Mouse (Mus musculus): ENCODE data around the gene Gfi1b. TPM values are rescaled to one million over a fixed set of nuclear protein-coding genes. Genes with fewer than 3 reads are reported as not detected.

Gene Gfi1b
- total RNA-seq, 2 experiments from 2014 or later = not detected

DNA sequence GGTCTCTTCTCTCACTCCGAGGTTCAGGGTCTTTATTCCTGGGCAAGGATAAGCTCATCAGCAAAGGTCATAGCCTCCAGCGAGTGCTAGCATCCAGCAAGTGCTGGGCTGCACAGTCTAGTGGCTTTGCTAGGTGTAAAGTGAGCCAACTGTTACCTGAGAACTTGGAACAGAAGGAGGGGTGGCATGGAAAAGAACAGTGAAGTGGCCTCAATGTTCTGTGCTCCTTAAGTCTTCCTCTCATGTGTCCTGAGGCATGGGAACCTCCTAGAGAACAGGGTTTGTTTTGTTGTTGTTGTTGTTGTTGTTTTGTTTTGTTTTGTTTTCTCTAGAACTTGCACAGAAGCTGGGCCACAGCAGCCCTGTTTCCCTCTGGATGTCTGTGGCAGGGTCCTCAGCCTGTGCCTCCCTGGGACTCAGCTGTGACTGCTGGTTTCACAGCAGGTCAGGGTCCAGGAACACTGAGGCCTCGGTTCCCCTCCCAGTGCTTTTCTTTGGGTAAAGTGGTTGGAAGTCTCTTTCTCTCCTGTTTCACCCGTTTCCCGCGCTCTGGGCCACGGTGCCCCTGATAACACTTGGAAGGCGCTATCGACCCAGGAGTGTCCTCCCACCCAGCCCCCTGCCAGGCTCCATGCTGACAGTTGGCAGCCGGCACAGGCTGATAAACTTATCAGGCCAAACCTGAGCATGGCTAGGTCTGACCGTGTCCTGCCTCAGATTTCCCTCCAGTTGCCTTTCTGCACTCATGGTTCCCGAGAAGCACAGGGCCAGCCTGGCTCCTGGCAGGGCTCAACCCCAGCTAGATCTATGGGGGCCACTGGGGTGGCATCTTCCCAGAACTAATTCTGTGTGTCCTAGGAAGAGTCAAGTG, 19.8 kb downstream of the Gfi1b start:
- DNase-seq (ENCODE audit: extremely low spot score in 1 of 2, low spot score in 1 of 2) = no peak

DNA sequence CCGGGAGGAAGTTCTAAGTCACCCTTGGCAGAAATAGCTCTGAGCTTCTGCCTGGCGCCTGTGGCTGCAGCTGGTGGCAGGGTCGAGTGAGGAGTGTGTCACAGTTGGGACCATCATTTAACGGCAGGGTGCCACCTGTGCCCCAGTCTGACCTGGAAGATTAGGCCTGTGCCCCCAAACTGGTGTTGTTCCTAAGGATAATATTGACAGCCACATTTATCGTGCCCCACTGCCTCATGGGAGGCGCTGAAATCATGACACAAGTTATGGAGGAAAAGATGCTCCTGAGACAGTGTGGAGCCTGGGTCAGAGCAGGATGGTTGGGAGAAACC, 22.2 kb downstream of the Gfi1b start:
- DNase-seq (ENCODE audit: extremely low spot score in 1 of 2, low spot score in 1 of 2) = no peak

DNA sequence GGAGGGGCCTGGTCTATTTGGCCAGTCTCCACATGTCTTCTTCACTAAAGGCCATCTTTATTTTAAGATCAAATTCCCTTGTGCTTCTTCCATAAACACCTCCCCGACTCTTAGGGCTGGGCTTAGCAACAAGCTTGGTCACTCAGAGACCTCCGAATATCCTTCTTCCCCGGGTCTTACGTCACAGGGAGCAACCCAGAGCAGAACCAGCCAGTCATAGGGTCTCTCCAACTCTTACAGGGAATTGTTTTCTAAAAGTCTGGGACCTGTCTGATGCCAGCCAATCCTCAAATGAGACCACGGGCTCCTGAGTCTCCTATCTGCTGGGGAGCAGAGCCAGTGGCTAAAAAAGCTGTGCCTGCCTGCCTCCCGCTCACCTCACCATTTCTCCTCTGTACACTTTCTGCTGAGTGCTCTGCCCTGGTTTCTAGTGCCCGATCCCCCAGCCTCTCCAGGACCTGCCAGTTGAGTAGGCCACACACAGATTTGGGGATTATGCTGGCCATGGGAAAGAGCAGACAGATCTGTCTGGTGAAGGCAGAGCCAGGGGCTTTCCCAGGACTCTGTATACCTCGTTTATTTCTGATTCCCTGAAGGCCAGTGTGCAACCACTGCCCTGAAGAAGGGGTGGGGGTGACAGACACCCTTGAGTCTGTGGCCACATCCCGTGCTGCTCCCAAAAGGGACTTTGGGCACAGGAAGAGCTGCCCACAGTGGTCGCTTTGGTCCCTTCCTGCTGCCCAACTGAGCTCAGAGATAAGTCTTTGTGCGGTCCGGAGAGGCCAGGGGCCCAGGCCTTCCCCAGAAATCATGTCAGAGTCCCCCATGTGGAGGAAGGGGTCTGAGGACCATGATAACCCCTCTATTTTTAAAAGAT, 22.9 kb downstream of the Gfi1b start:
- no peak for DNase-seq (ENCODE audit: extremely low spot score in 1 of 2, low spot score in 1 of 2)

DNA sequence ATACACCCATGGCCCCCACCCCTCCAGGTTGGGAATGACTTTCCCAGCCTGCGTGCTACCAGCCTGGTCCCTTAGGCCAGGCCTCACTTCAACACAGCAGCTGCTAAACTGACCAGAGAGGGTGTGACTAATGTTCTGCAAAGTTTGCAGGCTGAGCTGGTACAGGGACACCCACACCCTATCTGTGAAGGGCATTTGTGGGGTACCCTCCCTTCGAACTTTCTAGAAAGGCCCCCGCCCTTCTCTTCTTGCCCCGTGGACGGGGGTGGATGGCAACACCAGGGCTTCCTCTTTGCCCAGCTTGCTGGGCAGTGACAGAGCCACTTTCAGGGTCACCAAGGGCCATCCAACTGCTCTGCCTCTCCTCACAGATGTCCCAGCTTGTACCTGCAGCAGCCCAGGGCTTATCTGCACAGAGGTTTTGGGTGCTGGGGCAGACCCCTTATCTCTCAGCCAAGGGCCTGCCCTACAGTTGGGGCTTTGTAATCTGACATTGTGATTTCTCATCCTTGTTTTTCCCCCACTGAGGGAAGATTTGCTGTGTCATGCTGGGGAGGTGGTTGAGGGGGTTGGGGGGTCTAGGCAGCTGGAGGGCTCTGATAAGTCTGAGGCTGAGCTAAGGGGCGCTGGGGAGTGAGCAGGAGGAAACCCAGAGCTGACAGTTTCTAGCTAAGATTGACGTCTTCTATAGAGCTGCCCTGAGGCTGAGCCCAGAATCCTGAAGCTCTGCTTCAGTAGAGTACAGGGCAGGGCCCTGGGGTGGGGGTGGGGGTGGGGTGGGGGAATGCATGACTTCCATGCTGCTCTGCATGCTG, 23.8 kb downstream of the Gfi1b start:
- no peak for DNase-seq (ENCODE audit: extremely low spot score in 1 of 2, low spot score in 1 of 2)

DNA sequence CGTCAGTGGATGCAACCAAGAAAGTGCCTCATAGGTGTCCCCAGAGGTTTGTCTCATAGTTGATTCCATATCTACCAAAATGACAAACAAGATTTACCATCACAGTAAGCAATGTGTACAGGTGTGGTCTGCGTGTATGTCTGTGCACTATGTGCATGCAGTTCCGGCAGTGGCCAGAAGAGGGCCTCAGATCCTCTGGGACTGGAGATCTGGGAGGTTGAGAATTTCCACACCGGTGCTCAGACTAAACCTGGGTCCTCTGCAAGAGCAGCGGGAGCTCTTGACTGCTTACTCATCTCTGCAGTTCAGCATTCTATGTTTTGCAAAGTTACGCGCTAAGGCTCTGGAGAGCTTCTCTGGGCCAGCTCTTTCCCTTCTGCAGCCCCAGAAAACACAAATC, 24.8 kb downstream of the Gfi1b start:
- no peak for DNase-seq (ENCODE audit: extremely low spot score in 1 of 2, low spot score in 1 of 2)

DNA sequence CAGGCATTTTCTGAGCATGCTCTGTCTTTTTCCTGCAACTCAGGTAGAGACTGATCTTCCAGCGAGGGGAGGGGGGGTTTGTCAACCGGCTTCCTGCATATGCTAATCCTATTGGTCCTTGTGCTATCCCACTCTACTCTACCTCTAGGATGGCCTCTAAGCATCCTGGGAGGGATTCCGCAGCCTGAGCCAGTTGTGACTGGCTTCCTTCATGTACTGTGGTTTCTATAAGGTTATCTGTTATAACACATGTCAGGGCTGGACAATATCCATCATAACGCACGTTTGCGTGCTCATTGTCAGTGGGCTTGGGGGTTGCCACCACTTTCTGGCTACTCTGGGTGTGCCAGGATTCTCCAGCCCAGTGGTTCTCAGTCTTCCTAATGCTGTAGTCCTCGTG, 25.8 kb downstream of the Gfi1b start:
- no peak for DNase-seq (ENCODE audit: extremely low spot score in 1 of 2, low spot score in 1 of 2)

DNA sequence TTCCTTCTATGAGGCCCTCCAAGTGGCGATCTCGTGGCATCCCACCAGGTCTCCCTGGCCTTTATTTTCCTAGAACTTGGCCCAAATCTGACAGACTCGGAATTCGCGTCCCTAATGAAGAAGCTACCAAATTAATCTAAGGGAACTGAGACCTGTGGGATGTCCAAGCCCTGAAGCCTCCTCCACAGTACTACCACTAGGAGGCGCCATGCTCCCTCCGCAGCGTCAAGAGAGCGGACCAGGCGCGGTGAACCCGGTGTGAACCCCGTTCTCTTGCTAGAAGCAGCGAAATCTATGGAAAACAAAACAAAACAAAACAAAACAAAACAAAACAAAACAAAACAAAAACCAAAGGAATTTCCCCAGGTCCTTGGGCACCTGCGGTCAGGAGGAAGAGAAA, 29.0 kb downstream of the Gfi1b start:
- DNase-seq (ENCODE audit: extremely low spot score in 1 of 2, low spot score in 1 of 2) = peak in 1 of 2 experiments; percentile 57

DNA sequence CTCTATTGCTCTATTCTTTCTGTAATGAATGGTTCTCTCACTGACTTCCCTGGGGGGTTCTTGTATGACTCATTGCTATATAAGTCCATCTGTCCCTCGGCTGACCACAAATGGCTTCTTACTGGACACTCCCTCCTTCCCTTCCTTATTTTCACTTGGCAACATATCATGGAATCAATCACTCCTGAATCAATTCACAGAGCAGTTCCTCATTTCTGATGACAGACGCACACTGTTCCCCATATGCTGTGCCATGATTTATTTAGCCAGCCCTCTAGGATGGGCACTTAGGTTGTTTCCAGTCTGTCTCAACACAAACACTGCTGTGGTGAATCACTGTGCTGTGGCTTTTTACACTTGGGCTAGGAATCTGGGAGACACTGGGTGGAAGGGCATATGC, 30.3 kb downstream of the Gfi1b start:
- no peak for DNase-seq (ENCODE audit: extremely low spot score in 1 of 2, low spot score in 1 of 2)

DNA sequence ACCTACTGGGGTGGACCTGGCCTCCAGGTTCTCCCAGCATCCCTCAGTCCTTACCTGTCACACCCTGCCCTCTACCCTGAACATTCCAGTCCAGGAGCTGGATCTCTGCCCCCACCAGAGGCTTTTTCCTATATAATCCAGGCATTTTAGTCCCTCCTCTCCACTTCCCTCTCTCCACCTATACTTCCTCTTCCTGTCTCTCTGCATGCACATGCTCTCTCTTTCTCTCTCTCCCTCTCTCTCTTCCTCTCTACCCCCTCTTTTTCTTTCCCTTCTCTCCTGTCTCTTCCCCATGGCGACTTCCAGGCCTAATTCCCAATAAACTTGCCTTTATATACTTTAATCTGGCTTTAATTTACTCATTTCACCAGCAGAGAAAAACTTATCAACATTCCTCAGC, 33.2 kb downstream of the Gfi1b start:
- no peak for DNase-seq (ENCODE audit: extremely low spot score in 1 of 2, low spot score in 1 of 2)

DNA sequence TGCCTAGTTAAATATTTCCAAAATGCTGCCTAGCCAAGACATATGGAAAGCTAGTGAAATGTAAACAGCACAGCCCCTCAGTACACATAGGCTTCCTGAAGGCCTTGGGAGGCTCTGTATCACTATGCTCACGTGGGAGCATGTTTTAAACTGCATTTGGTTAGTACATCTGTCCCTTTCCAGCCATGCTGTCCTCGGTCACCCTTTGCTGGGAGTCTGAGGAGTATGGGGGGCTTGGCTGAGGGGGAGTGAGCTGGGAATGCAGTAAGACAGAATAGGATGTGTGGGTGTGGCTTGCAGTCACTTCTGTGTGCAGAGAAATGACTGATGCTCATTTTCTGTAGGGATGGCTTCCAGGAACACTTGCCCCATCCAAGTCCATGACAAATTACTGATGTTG, 36.1 kb downstream of the Gfi1b start:
- no peak for DNase-seq (ENCODE audit: extremely low spot score in 1 of 2, low spot score in 1 of 2)

DNA sequence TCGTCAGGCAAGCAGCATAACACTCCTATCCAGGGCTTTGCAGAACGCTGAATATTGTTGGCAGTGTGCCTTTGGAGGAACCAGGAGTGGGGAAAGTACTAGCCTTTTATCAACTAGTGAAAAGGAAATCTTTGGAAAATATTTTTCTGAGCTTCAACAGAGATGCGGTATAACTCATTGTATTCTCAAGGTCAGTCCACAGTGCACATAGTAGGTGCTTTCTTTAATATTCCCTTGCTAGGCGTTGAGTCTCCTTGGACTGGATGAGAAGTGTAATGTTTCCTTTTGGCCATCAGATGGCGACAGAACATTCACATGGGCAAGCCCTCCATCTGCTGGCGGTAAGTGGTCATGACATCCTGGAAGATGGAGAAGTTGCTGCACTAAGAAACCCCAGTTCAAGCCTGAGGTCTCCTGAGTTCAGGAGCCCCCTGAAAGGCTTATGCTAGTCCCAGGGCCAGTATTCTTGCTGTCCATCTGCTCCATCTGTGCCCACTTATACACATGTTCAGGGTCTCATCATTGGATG, 36.7 kb downstream of the Gfi1b start:
- peak in 1 of 2 experiments; percentile 73 for DNase-seq (ENCODE audit: extremely low spot score in 1 of 2, low spot score in 1 of 2)

DNA sequence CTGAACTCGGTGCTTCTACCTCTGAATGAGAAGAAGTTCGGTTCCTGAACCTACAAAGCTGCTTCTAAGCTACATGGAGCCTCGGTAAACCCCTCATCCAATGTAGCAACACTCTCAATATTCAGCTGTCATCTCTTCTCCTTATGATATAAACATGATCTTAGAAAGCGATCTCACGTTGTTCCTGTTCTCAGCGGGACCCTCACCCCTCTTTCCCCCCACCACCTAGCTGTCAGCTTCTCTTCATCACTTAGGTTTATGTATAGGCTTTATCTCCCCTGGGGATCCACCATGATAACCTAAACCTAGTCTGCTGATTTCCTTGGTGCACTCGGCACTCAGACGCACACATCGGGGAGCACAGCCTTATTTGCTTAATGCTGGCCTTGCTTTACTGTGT, 38.1 kb downstream of the Gfi1b start, which contains the start of gene Gtf3c5:
Gtf3c5 (minus strand) TSS at position 101 of the 400 bp plus-strand sequence.
- no peak for DNase-seq (ENCODE audit: extremely low spot score in 1 of 2, low spot score in 1 of 2)

DNA sequence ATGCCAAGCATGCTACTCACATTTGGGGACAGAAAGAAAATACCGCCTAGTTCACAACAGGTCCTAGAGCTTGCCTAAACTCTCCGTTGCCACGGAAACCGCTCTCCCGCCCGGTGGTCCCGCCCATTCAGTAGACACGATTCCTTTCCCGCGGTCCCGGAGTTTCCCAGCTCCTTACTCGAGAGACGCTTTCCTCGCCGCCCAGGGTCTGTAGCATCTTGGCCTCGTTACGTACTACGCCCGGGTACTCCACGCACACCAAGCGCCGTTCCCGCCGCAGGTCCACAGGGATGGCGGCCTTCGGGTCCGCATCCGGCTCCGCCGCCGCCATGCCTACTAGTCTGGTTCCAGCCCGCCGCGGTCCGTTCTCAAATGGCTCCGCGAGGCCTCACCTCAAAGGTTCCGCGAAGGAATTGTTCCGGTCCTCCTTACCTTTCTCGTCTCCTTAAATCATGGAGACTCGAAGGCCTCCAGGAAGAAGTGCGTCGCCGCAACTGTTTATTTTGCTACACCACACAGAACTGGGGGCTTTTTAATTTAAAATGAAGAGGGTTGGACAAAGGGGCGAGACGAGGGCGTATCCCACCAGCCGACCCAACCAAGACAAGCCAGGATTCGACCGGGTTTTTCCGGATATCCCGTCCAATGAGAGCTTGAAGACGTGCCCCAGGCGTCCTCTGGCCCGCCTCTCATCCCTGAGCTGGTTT, 39.0 kb downstream of the Gfi1b start:
- DNase-seq (ENCODE audit: extremely low spot score in 1 of 2, low spot score in 1 of 2) = peak; percentile 90 to 92

DNA sequence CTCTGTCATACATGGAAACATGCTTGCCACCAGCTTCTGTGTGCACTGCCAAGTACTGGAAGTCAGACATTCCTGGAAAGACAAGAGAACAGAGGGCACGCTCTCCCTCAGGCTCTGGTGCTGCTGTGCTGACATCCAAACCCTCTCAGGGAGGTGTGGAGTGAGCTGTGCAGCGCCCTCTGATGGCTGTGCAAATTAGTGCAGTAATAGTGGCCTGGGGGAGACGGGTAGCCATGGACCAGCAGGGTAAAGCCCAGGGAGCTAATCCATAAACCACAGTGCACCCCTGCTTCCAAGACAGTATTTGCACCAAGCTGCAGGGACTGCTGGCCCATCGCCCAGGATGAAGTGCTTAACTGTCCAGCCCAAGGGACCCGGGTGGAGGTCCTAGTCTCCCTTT, 43.8 kb downstream of the Gfi1b start:
- DNase-seq (ENCODE audit: extremely low spot score in 1 of 2, low spot score in 1 of 2) = peak in 1 of 2 experiments; percentile 54

DNA sequence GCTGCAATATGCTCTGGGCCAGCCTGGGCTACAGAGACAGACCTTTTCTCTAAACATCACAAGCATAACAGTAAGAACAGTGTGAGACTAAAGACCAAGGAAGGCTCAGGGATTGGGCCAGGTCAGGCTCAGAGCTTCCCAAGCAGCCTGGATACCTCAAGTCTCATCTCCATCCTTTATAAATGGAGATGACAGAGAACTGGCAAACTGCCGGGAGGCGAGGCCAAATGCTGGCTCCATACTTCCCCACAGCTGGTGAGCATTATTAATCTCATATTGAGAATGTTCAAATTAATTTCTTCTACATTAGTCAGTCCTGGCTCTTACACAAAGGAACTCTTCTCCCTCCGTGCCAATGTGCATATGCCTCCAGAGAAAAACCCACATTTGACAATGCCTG, 45.0 kb downstream of the Gfi1b start:
- peak in 1 of 2 experiments; percentile 39 for DNase-seq (ENCODE audit: extremely low spot score in 1 of 2, low spot score in 1 of 2)

DNA sequence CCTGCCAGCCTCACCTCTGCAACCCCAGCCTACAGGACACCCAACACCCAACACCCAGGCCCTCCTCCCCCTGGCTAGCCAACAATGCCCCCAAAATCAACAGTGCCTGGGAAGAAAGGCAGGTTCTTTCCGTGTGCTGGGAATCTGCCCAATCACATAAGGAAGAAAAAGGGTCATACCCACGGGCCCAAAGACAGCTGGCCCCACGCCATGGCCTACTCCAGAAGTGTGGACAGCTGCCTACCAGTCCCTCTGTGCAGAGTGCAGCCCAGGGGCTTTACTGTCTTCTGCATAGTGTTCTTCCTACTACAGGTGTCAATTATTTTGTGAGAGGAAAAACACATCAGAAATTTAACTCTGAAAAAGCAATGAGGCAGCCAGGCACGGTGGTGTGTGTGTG, 46.4 kb downstream of the Gfi1b start:
- DNase-seq (ENCODE audit: extremely low spot score in 1 of 2, low spot score in 1 of 2) = no peak

DNA sequence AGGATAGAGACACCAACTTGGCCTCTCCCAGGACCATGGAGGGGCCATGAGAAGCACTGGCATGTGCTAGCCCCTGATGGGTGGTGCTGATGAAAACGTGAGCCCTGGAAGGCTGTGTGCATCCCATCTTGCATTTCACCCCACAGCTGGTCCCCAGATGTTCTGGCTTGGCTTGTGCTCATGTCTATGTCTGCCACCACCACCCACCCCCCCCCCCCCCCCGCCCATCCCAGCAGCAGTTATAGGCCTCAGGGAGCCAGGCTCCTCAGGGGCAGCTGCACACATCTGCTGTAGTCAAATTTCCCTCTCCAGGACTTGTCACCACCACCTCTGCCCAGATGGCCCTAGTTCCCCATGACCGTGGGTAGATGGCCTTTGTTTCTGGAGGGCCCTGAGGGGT, 51.9 kb downstream of the Gfi1b start:
- DNase-seq (ENCODE audit: extremely low spot score in 1 of 2, low spot score in 1 of 2) = no peak

DNA sequence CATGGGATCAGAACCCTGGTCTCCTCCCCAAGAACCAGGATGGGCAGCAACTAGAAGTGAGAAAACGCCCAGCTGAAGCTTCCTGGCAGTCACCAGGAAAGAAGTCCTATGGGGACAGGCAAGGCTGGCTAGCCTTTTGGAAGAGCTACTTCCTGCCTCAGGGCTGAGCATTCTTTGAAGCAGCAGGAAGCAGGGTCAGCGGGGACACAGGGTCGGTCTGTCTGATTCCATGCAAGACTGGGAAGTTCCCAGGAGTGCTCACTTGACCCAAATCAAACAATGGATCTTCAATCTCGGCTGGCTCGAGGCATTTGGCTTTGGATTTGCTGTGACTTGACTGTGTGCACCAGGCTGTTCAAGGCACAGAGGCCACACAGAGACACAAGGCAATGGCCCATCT, 55.2 kb downstream of the Gfi1b start:
- DNase-seq (ENCODE audit: extremely low spot score in 1 of 2, low spot score in 1 of 2) = no peak

DNA sequence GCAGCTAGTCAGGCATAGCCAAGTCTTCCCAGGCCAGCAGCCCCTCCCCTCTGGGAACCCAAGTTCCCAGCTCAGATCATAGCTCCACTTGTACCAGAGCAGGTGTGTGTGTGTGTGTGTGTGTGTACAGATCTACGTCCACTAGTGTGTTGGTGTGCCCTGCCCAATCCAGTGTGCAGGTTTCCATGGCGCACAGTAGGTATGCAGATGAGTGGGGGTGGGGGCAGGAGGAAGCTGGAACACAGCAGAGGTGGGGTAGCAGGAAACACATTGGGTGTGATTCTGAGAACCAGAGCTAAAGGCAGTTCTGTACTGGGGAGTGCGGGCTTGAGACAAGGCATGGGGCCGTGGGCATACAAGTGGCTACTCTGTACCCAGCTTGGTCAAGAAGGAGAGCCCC, 57.4 kb downstream of the Gfi1b start:
- no peak for DNase-seq (ENCODE audit: extremely low spot score in 1 of 2, low spot score in 1 of 2)

DNA sequence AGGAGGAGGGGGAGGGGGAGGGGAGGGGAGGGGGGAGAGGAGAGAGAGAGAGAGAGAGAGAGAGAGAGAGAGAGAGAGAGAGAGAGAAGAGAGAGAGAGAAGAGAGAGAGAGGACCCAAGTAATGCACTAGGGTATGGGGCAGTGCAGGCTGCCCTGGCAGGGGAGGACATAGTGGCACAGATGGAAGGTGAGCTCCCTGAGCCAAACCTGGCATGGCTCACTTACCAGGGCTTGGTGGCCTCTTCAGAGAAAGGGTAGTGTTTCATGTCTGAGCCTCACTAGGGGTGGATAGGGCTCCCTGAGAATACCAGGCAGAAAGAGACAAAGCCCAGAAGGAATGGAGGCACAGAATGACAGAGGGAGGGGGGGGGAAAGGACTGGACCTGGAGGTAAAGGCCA, 58.0 kb downstream of the Gfi1b start:
- DNase-seq (ENCODE audit: extremely low spot score in 1 of 2, low spot score in 1 of 2) = no peak
